Mouse (Mus musculus): Measurements from ENCODE around the gene Olfr642. TPM values are rescaled to one million over a fixed set of nuclear protein-coding genes. Genes with fewer than 3 reads are reported as not detected.

Olfr642 gene
- polyA plus RNA-seq, 1 experiment from 2014 or later: not detected

GRCm38 (mm10) chr7:103998446-103998845 is 54.0 kb downstream of the Olfr642 start, which contains the start of gene Olfr638:
TSS of gene Olfr638 (plus strand) at chr7:103998746.
- Histone ChIP-seq H3K27ac (replicated peaks) (no peak within 1 kb of the TSS), H3K9ac (no peak within 1 kb of the TSS), H3K27me3 (no peaks in the 10 kb centered on the region), H3K9me3 (no peaks in the 10 kb centered on the region), H3K4me2 (no peak within 1 kb of the TSS), H3K4me1 (replicated peaks) (no peaks in the 10 kb centered on the region), H3K36me3 (no peaks in the 10 kb centered on the region), H3K4me3 (no peak within 1 kb of the TSS)
- no peak for ATAC-seq (ENCODE audit: low read depth)

Other genes with a start within 250 kb of the Olfr642 start
- gene Hbb-bt, start 238.7 kb downstream of the Olfr642 start, polyA plus RNA-seq (2015; fragmentation: Nextera tagmentation; extraction: Ambion mirVana): 1,029 and 1,038 TPM in 2 replicates
- gene Hbb-bs, start 224.6 kb downstream of the Olfr642 start, polyA plus RNA-seq (2015; fragmentation: Nextera tagmentation; extraction: Ambion mirVana): 1,894 and 2,140 TPM in 2 replicates
- gene Hbb-bh2, start 212.1 kb downstream of the Olfr642 start, polyA plus RNA-seq (2015; fragmentation: Nextera tagmentation; extraction: Ambion mirVana): not detected in 2 replicates
- 31.8 and 57.0 TPM in 2 replicates for gene Hbb-bh1, start 209.5 kb downstream of the Olfr642 start, polyA plus RNA-seq (2015; fragmentation: Nextera tagmentation; extraction: Ambion mirVana)
- gene Hbb-y, start 199.4 kb downstream of the Olfr642 start, polyA plus RNA-seq (2015; fragmentation: Nextera tagmentation; extraction: Ambion mirVana): 3,874 and 4,036 TPM in 2 replicates
- not detected in 2 replicates for gene Olfr66, start 166.4 kb downstream of the Olfr642 start, polyA plus RNA-seq (2015; fragmentation: Nextera tagmentation; extraction: Ambion mirVana)
- gene Olfr64, start 158.2 kb downstream of the Olfr642 start, polyA plus RNA-seq (2015; fragmentation: Nextera tagmentation; extraction: Ambion mirVana): not detected in 2 replicates
- gene Olfr65, start 149.2 kb downstream of the Olfr642 start, polyA plus RNA-seq (2015; fragmentation: Nextera tagmentation; extraction: Ambion mirVana): not detected in 2 replicates
- not detected in 2 replicates for gene Olfr631, start 123.8 kb downstream of the Olfr642 start, polyA plus RNA-seq (2015; fragmentation: Nextera tagmentation; extraction: Ambion mirVana)
- 0.08 TPM in 1 of 2 replicates, not detected in the other for gene Olfr632, start 118.3 kb downstream of the Olfr642 start, polyA plus RNA-seq (2015; fragmentation: Nextera tagmentation; extraction: Ambion mirVana)
- gene Olfr633, start 108.2 kb downstream of the Olfr642 start, polyA plus RNA-seq (2015; fragmentation: Nextera tagmentation; extraction: Ambion mirVana): not detected in 2 replicates
- not detected in 2 replicates for gene Olfr635, start 81.5 kb downstream of the Olfr642 start, polyA plus RNA-seq (2015; fragmentation: Nextera tagmentation; extraction: Ambion mirVana)
- gene Olfr638, start 53.9 kb downstream of the Olfr642 start, polyA plus RNA-seq (2015; fragmentation: Nextera tagmentation; extraction: Ambion mirVana): not detected in 2 replicates
- not detected in 2 replicates for gene Olfr639, start 35.4 kb downstream of the Olfr642 start, polyA plus RNA-seq (2015; fragmentation: Nextera tagmentation; extraction: Ambion mirVana)
- gene Olfr640, start 27.1 kb downstream of the Olfr642 start, polyA plus RNA-seq (2015; fragmentation: Nextera tagmentation; extraction: Ambion mirVana): not detected in 2 replicates
- gene Olfr641, start 17.2 kb downstream of the Olfr642 start, polyA plus RNA-seq (2015; fragmentation: Nextera tagmentation; extraction: Ambion mirVana): not detected in 2 replicates
- gene 4930516K23Rik, start 8.8 kb upstream of the Olfr642 start, polyA plus RNA-seq (2015; fragmentation: Nextera tagmentation; extraction: Ambion mirVana): not detected in 2 replicates
- not detected in 2 replicates for gene Olfr644, start 19.2 kb upstream of the Olfr642 start, polyA plus RNA-seq (2015; fragmentation: Nextera tagmentation; extraction: Ambion mirVana)
- not detected in 2 replicates for gene Olfr645, start 32.8 kb upstream of the Olfr642 start, polyA plus RNA-seq (2015; fragmentation: Nextera tagmentation; extraction: Ambion mirVana)
- gene Olfr646, start 52.2 kb upstream of the Olfr642 start, polyA plus RNA-seq (2015; fragmentation: Nextera tagmentation; extraction: Ambion mirVana): not detected in 2 replicates
- not detected in 2 replicates for gene Ubqln5, start 77.2 kb upstream of the Olfr642 start, polyA plus RNA-seq (2015; fragmentation: Nextera tagmentation; extraction: Ambion mirVana)
- gene Olfr643, start 84.7 kb upstream of the Olfr642 start, polyA plus RNA-seq (2015; fragmentation: Nextera tagmentation; extraction: Ambion mirVana): not detected in 2 replicates
- gene Ubqln3, start 90.6 kb upstream of the Olfr642 start, polyA plus RNA-seq (2015; fragmentation: Nextera tagmentation; extraction: Ambion mirVana): not detected in 2 replicates
- not detected in 2 replicates for gene Ubqlnl, start 97.9 kb upstream of the Olfr642 start, polyA plus RNA-seq (2015; fragmentation: Nextera tagmentation; extraction: Ambion mirVana)
- not detected in 2 replicates for gene Olfm5, start 112.2 kb upstream of the Olfr642 start, polyA plus RNA-seq (2015; fragmentation: Nextera tagmentation; extraction: Ambion mirVana)
- 0.23 and 0.25 TPM in 2 replicates for gene Olfr648, start 130.7 kb upstream of the Olfr642 start, polyA plus RNA-seq (2015; fragmentation: Nextera tagmentation; extraction: Ambion mirVana)
- gene Olfr649, start 143.3 kb upstream of the Olfr642 start, polyA plus RNA-seq (2015; fragmentation: Nextera tagmentation; extraction: Ambion mirVana): not detected in 2 replicates
- gene Trim6, start 166.1 kb upstream of the Olfr642 start, polyA plus RNA-seq (2015; fragmentation: Nextera tagmentation; extraction: Ambion mirVana): 0.47 and 0.83 TPM in 2 replicates
- gene Trim34a, start 191.8 kb upstream of the Olfr642 start, polyA plus RNA-seq (2015; fragmentation: Nextera tagmentation; extraction: Ambion mirVana): 0.84 TPM in 2 replicates
- gene Trim5, start 235.4 kb upstream of the Olfr642 start, polyA plus RNA-seq (2015; fragmentation: Nextera tagmentation; extraction: Ambion mirVana): 0.08 and 0.14 TPM in 2 replicates